Mouse (Mus musculus) C2C12 (cell line): ENCODE results near the gene Col5a2.

Experiments
- CTCF ChIP-seq: IDR thresholded peaks from one replicate; pipeline ENCODE4 v1.5.1; 2011; ENCODE audit not compliant: control insufficient read depth, insufficient read depth, insufficient read length
- MAX ChIP-seq: IDR thresholded peaks from one replicate; pipeline ENCODE4 v1.6.1; 2011; ENCODE audit warnings: mild to moderate bottlenecking, control low read depth
- USF1 ChIP-seq: IDR thresholded peaks from one replicate; pipeline ENCODE4 v1.6.1; 2011; ENCODE audit warnings: low read depth, mild to moderate bottlenecking, control low read depth, moderate library complexity

GRCm38 (mm10) chr1:45550531-45550930 is 47.4 kb upstream of the Col5a2 start:
- TF ChIP-seq MAX (no peak), CTCF (no peak), USF1 (no peak)
